Mouse (Mus musculus): Measurements from ENCODE around the gene Mns1.

- TF ChIP-seq CTCF (IDR thresholded peaks at IDR 0.05; ENCODE audit: control insufficient read depth, insufficient read depth, insufficient replicate concordance, low read depth, low read length) (no peak), POLR2A (IDR thresholded peaks at IDR 0.05; ENCODE audit: control insufficient read depth, low read depth, low read length) (no peak)
Measured at GRCm38 (mm10) chr9:72420490-72420889, 17.3 kb upstream of the Mns1 start.

All from testis, adult 2 months (tissue).